Mouse (Mus musculus): ENCODE data around the gene Habp2.
A peak's percentile ranks its signal among the peaks of the same experiment; 100 is the strongest.

Gene Habp2

DNA sequence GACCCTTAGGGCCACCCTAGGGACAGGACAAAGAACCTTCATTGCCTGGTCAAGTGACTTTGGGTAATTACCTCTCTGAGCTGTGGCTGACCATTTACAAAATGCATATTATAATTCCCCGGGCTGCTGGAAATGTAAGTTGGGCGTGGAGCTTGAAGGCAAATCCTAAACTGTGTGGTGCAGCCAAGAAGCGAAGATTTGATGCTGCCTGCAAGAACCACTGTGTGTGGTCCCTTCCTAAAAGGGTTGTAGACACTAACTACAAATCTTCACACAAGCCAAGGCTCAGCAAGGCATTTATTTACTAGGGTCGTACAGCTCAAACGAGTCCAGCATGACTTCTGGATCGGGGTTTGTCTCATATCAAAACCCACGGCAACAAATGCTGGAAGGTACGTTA, 77.6 kb downstream of the Habp2 start:
- no peak for DNase-seq

DNA sequence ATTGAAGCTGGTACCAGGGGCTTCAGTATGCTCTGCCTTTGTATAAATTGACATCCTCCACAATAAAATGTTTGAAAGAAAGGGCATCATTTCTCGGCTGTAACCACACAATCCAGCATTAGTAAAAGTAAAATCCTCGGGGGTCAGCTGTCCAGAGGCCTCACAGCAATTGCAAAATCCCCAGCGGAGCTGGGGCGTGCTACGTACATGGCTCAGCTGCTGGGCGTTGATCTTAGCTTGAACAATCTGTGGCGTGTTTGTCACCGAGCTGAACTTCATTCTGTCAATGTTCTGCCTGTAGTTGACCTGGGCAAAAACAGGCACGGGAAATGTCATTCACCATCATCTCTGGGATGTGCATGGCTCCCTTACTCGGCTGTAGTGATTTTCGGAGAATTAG, 79.2 kb downstream of the Habp2 start:
- DNase-seq = no peak

DNA sequence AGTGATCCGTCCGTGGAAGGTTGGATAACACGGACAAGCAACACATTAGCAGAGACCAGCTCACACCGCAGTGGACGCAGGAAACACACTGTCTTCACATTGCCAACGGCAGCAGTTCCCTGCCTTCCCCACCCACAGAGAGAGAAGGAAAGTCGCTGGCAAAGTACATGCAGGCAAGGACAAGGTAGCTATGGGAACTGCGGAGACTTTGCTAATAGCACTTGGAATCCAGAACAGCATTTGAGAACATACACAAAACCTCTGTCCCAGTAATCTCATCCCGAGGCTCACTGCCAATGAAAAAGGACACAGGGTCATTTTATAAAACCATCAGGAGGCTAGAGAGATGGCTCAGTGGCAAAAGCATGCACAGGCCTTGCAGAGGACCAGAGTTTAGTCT, 79.7 kb downstream of the Habp2 start:
- no peak for DNase-seq

DNA sequence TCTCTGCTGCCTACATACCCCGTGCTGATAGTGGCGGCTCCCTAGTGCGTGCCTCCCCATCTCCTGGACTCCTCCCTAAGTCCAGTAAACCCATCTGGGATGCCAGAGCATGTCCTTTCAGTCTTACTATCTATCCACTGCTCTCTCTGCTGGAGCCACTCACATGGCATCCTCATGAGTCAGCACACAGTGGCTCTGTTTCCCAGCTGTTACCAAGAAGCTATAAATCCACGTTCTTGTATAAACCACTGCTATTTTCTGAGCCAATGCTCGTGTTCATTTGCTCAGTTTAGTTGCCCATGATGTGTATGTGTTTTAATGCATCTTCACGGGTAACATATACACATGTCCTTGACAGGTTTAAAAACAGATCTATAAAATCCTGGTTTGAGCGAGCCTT, 80.8 kb downstream of the Habp2 start:
- no peak for DNase-seq

DNA sequence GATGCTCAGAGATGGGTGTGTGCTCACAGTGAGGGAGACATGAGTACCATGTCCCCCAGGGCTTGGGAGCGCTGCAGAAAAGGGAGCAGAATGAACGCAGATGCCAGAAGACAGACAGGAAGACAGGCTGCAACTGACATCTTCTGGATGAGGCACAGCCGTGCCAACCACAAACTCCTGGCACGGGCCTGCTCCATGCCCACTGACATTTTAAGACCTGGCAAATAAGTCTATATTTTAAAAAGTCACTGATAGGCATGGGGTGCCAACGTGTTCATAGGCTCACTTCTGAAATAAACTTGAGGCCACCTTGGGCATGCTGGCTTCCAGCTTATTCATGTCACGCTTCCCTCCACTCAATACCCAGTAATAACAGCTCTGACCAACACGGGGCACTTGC, 82.0 kb downstream of the Habp2 start:
- DNase-seq = peak in 1 of 2 experiments; percentile 29

Data from thymus, adult 18-20 months (tissue).